Mouse (Mus musculus) granulocyte monocyte progenitor cell, adult 5-6 weeks (primary cell): Measurements from ENCODE around the gene Acvrl1. TPM values are rescaled to one million over a fixed set of nuclear protein-coding genes. Genes with fewer than 3 reads are reported as not detected.

Source experiments
- ATAC-seq: replicated peaks from 2 replicates; pipeline ENCODE4 v1.8.0; 2016; ENCODE audit warnings: mild to moderate bottlenecking, moderate TSS enrichment, inconsistent platforms; ENCODE audit not compliant: poor library complexity, severe bottlenecking
- total RNA-seq, 2 experiments: library from RNA; stranded (forward) in 1 of 2; stranded (reverse) in 1 of 2; fragments of 200-712, 200-1000 nt in 1 of 2; fragments of >200 nt in 1 of 2; fragmentation: Nextera tagmentation in 1 of 2; gene quantifications; 2 replicates each; pipeline ENCODE4 v1.2.3; 2014 to 2017

Acvrl1 gene
- total RNA-seq (2014; fragmentation: Nextera tagmentation) (0.30 TPM in 1 of 2 replicates, not detected in the other), total RNA-seq (2017) (0.73 and 2.7 TPM in 2 replicates)

DNA sequence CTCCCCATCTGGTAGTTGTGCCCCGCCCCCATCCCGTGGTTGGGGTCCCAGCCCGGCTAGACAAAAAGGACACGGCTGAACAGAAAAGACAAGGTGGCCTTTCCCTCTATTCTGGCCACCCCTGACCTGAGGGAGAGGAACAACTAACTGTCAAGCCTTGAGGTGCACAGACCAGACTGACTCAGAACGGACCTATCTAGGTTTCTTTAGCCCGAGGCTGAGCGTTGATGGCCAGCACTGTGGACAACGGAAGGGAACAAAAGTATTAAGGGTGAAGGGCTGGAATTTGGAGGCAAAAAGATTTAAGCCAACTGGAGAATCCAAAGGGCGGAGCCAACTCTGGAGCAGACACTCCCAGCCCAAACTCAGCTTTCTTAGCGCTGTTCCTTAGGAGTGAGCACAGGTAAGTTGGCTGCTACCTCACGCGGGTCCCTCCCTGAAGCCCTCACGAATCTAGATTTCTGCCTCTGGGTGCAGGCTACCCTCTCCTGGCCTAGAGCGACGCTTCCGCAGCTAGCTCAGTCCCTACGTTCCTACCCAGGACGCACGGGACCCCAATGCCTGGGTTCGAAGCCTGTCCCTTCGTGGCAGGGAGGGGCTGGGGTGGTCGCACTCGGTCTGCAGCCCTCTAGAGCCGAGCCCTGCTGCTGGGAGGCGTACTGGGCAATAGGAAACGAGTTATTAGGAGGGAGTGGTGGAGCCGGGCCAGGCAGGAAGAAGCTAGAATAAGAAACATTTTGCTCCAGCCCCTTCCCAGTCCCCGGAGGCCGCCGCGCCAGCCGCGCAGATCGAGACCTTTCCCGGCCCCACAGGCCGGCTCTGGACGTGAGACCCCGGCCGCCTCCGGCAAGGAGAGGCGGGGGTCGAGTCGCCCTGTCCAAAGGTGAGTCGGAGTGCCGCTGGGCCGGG, at the start of gene Acvrl1:
Gene Acvrl1 (plus strand): TSS at position 342 of the 909 bp plus-strand sequence.
- 0 out of 2 replicates have a peak, but pooled peaks have one; percentile 3 for ATAC-seq

DNA sequence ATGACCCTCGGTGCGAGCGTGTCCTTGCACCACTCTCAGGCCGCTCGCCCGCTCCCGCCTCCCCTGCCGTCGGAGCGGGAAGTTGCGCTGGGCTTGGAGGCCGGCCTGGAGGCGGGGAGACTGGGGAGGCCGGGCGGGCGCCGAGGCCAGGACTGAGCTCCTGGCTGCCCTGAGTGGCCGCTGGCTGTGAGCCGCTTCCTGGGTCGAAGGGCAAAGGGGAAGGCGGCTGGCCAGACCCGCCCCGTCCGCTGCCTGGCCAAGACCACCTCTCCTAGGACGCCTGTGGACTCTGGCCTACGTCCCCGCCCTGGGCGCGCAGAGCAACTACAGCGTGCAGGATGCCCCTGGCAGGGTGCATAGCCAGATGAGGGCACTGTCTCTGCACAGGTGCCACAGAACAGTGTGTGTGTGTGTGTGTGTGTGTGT, 49.6 kb upstream of the Acvrl1 start:
- peak; percentile 72 for ATAC-seq

DNA sequence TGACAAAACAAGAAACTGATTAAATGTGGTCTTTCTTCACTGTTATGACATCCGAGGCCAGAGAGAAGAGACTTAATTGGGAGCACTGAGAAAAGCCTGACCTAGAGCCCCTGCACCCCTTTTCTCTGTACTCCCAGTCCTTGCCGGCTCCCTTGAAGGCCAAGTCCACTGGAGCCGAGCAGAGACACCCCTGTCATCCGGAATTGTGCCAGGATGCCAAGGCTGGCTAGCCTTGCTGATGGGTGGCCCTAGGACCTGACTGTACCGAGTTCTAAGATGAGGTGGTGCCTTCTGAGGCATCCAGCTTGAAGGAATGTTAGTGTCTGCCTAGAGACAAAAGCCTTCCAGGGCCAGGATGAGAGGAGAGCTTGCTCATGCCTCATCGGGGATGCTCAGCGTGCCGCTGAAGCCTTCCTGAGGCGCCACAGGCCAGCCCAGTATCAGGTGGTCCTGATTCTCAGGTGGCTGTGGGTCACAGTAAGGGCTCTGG, 48.2 kb upstream of the Acvrl1 start:
- ATAC-seq, result no peak

DNA sequence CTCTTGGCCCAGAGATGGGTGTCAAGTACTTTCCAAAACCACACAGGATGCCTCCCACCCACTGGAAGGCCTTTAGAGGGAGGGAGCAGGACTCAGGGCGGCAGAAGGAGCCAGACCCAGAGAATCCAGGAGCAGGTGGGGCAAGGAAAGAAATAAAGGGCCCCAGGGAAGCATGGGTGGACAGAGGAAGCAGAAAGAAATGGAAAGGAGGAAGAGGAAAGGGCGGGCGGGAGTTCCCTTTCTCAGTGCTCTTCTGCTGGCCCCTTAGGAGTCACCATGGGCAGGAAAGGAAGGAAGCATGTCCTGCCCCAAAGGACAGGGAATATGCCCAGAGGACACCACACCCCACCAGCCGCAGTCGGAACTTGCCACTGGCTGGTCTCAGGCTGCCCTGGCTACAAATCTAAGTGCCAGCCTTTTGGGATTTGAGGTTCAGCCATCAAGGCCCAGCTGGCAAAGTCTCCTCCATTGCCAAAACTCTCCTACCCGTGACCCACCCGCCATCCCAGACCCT, 47.2 kb upstream of the Acvrl1 start:
- no peak for ATAC-seq

DNA sequence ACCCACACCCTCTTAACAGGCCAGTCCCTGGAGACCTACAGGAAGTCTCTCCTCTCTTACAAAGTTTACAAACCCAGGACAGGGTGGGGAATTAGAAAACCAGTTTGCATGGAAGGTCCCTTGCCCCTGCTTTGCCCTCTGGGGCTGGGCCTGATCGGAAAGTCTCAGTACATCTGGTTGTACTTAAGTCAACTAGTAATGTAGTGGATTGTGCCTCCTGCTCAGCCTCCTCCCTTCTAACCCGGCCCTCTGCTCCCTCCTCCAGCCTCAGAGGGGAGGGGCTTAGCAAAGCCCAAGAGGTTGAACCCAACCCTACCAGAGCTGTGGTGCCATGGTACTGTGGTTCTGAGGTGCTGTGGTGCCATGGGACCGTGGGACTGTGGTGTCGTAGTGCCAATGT, 46.1 kb upstream of the Acvrl1 start:
- ATAC-seq, result no peak

DNA sequence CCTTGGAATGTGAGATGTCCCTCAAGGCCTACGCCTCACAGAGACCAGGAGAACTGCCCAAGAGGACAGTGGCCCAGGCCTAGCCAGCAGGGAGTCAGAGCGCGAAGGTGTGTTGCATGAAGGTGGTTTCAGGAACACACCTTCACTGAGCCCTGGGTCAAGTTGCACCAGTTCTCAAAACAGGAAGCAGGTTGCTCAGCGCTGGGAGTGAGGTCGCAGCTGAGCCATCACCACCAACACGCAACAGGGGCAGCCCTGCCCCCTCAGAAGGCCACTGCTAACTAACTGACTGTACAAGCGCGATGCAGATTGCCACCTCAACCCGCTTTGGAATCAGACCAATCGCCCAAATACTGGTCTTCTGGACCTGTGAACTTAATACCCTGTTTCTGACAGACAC, 43.8 kb upstream of the Acvrl1 start:
- ATAC-seq, result peak; percentile 60

DNA sequence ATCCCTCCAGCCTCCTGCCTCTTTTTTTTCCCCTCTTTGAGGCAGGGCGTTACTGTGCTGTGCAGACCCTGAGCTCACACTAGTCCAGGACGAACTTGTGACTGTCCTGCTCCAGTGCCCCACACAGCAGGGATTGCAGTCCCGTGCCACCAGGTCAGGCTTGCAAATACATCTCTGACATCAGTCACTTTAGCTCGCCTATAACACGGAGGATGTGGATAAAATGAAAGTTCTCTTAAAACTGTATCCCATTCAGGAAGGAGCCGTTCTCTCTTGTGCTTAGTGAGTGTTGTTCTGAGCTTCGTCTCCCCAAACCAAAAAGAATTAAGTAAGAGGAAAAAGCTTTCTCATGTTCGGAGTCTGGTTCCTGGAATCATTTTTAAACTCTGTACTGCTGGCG, 41.9 kb upstream of the Acvrl1 start:
- no peak for ATAC-seq

DNA sequence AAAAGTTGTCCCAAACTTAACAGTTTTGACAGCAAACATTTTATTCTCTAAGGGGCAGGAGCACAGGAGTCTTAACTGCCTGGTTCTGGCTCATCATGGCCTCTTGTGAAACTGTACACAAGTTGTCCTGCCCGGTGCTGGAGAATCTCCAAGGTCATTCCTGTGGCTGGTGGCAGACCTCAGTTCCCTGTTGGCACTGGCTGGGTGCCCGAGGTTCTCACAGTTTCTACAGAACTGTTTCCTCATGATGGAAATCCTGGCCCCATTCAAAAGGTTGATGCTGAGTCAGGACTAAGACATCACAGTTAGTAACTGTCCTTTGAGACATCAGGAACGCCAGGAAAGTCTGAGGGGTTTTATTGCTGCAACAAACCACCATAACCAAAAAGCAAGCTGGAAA, 41.4 kb upstream of the Acvrl1 start:
- peak; percentile 75 for ATAC-seq

DNA sequence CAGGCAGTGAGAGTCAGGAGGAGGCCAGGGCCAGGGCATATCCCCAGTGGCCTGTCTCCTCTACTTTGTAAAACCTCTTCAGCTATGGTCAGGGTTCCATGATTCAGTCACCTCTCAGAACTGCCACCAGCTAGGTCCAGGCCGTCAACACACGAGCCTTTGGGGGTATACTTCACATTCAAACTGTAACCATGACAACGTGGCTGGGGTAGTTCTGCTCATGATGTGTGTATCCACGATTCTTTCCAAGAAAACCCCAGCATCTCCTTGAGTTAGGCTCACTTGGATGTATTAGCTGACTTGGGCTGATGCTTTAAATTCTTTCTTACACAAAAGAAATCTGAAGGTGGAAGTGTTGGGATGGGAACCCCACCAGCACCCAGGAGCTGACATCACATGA, 40.0 kb upstream of the Acvrl1 start:
- ATAC-seq, result no peak

DNA sequence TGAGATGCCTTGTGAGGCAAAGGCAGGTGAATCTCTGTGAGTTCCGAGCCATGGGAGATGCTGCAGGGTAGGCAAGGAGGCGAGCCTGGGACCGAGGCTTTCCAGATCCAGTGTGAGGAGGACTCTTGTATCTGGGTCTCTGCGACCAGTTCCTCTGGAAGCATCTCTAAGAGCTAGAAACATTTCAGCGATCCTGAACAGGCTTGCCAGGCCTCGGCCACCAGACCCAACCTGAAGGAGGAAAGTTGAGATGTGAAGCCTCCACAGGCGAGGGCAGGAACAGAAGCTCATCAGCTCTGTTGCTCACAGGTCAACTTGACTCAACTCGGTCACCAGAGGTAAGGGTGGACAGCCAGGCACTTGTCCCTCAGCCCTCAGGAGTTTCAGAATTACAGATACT, 36.8 kb upstream of the Acvrl1 start:
- no peak for ATAC-seq

DNA sequence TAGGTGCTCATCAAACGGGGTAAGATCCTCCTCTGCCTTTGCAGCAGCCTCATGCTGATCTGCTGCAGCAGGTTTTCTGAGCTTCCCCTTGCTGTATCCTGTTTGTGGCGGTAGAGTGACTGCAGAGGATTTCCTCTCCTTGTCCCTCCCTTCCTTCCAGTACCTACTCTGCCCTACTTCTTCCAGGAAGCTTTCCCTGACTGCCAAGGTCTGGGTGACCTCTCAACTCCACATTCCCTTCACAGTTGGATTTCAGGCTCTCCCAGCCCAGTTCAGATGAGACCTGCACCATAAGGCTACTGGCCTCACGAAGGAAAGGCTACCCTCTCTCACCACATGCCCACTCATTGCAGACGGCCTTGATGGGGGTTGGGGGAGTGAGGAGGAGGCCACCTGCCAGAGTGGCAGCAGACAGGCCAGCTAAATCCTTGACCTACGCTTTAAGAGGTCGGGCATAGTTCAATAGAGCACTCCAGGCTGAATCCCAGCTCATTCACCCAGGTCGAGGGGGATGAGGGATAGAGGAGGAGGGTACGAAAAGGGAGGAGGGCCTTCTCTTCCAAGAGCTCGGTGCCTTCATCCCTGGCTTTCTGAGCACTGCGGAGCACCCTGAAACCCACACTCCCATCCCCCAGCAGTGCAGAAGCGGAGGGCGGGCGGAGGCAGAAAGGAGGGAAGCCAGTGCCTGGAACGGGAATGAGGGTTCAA, 36.0 kb upstream of the Acvrl1 start:
- ATAC-seq, result no peak

DNA sequence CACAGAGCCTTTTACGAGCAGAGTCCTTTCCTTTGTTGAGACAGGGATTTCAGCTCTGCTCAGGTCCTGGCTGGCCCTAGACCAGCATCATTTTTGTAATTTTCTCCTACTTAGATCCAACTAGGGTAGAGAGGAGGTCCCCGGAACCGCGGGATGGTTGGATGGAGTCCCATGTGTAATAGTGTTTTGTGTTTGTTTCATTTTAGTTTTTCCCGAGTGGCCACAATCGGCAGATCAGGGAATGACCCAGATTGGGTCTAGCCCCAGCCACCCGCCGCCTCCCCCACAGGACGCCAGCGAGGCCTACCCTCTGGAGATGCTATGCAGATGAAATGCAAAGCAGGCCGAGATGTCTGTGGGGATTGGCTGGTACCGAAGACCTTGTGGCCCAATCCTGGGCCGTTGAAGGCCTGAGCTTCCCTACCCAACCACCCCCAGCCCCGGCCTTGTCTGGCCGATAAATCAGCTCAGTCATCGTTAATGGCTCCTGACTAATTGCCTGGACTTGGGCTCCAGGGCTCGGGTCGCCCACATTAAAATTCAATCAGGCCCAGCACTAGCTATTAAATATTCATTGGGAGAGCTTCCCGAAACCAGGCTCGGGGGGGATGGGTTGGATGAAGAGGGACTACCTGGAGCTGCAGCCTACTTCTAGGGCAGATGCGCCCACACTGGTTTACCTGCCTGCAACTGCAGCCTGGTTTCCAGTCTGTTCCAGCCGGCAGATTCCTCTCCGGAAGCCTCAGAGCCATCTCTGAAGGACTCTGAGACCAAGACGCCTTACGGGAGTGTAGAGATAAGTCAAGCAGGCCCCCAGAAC, 35.3 kb upstream of the Acvrl1 start:
- no peak for ATAC-seq

DNA sequence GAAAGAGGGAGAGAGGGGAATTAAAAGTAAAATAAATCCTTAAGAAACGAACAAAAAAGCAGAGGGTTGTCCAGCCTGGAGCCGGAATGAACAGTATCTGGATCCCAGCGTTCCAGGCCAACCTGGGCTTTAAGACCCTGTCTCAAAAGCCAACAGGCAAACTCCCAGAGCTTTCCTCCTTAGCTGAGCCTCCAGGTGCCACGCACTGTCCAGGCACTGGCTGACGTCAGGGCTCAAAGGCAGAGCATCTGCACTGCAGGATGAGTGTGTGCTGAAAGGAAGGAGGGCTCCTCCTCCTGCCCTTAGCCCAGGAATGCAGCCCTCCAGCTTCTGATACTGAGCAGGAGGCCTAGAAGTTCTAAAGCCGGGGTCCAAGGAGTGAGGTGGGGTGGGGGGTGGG, 34.3 kb upstream of the Acvrl1 start:
- no peak for ATAC-seq

DNA sequence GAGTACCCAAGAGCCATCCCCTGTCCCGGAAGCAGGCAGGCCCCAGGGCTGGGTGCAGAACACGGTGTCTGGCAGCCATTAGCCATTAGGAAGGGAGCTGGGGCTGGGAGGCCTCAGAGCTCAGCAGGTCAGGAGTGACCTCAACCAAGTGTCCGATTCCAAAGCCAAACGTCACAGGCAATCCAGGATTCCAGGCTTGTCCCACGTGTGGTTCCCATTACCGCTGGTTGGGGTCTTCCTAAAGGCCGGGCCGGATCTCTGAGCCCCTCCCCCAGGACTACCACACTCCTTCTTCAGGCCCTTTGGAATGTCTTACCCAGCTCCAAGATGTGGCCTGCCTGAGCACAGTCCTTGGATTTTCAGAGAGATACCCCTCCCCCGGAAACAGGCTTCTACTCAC, 33.3 kb upstream of the Acvrl1 start:
- no peak for ATAC-seq

DNA sequence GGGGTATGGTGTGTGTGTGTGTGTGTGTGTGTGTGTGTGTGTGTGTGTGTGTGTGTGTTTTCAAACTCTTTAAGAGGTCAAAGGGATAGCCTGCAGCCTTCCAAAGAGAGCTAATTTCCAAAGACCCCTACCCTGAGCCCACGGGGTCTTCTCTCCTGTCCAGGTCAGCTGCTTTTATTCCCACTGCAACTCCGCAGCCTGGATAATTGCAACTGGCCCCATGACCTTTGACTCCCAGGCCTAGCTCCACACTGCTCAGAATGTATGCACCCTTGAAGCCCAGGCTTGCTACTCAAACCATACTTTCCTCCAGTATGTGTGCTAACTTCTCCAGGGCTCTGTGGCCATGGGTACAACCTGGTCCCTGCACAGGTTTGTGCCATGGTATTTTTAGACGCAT, 32.9 kb upstream of the Acvrl1 start:
- no peak for ATAC-seq

DNA sequence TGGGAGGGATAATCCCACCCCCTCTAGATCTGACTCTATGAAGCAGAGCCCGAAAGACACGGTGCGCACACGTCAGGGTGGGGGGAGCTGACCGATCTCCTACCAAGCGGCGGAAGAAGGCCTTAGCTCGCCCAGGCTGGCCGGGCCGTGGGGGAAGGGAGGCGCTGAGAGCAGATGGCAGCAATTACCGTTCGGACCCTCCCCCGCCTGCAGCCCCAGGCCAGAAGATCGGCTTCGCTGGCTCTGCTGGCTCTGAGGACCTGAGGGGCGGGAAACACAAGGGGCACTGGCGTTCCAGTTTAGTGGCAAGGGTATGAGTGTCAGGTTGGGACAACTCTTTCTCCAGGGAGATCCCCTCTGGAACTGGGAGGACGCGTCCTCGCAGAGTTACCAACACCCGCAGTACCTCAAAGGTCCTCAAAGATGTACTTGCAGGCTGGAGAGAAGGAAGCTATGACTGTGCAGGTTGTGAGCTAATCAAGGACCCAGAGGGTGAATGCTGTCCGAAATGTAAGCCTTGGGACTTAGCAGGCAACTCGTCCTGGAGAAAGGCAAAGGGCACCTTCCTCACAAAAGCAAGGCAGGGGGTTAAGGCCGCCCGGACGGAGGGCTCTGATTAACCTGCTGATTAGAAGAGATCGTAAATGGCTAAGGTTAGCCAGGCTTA, 30.2 kb upstream of the Acvrl1 start:
- ATAC-seq, result peak; percentile 67

DNA sequence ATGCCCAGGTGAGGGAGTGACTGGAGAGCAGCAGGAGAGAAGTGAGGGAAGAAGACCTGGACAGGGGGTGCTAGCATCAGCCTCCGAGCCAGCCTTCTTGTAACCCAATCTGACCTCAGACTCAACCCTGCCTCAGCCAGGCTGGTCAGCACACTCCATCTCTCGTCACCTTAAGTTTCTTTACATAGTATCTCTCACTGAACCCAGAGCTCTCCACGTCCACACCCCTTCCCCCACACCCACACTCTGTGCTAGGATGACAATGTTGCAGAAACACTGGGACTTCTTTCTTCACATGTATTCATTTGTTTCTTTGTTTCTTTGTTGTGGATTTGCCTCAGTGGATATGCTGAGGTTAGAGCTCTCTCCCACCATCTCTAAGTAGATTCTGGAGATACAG, 27.3 kb upstream of the Acvrl1 start:
- no peak for ATAC-seq

DNA sequence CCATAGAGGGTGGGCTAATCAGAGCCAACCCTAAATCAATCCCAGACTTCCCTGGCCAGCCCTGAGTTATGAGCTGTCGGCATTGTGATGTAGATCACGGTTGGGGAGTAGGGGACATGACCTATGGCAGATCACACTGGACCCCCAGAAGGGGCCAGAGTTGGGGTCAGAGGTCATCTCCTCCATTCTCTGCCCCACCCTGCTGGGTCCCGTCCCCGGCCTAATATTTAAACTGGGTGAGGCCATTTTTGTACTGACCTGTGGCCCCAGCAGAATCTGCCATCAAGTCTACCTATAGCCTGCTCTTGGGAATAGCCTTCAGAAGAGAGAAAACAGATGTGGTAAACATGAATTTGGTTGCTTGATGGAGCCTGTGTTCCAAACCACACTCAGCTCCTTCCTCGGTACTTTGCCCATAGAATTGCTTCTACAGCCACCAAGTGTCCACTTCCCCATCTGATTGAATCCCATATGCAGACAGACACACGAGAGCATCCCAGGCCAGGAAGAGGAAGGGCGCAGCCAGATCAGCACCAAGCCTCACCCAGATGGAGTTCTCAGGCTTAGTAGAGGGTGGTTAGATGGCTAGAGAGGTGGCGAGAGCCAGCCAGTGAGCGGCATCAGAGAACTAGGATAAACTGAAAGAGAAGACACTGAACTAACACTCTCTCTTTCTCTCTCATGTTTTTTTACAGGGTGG, 24.6 kb upstream of the Acvrl1 start:
- ATAC-seq, result peak; percentile 47

DNA sequence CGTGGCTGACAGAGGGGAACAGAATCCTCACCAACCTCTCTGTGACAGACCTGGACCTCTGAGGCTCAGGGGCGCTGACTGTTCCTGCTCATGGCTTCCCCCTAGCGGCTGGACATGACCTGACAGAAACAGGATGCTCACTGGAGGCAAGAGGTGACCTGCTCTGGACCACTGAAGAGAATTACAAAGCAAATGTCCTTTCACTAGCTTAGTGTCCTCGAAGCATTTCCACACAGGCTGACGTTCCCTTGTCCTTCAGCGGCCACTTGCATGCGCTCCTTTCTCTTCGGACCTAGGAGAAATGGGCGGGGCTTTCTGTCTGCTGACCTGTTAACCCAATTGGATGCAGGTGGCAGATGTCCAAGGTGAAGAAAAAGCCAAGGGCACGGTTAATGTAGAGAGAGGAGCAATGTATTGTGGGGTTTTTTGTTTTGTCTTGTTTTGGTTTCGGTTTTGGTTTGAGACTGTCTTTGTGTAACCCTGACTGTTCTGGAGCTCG, 22.8 kb upstream of the Acvrl1 start:
- peak; percentile 93 for ATAC-seq
